Mouse (Mus musculus): ENCODE results near the gene Hmg20a. TPM values are rescaled to one million over a fixed set of nuclear protein-coding genes. Genes with fewer than 3 reads are reported as not detected.
"Not testable (repeated sequence)": the region's sequence is repeated elsewhere in the genome, so short reads cannot be mapped to it uniquely, and the experiment has no call there.

The Hmg20a gene
- total RNA-seq (2021): 10 to 100 TPM; 33.0 to 46.5 TPM
- long read RNA-seq, experiment 1, partial matches to known transcripts: 15 of 32 reads
- long read RNA-seq, experiment 1, other reads (novel, unspliced or antisense): 11 of 32 reads
- long read RNA-seq, experiment 2, transcript Hmg20a-201 (10 exons, 3,778 nt): major isoform, 5 of 17 reads
- long read RNA-seq, experiment 2, partial matches to known transcripts: 5 of 17 reads
- long read RNA-seq, experiment 2, other reads (novel, unspliced or antisense): 5 of 17 reads

DNA sequence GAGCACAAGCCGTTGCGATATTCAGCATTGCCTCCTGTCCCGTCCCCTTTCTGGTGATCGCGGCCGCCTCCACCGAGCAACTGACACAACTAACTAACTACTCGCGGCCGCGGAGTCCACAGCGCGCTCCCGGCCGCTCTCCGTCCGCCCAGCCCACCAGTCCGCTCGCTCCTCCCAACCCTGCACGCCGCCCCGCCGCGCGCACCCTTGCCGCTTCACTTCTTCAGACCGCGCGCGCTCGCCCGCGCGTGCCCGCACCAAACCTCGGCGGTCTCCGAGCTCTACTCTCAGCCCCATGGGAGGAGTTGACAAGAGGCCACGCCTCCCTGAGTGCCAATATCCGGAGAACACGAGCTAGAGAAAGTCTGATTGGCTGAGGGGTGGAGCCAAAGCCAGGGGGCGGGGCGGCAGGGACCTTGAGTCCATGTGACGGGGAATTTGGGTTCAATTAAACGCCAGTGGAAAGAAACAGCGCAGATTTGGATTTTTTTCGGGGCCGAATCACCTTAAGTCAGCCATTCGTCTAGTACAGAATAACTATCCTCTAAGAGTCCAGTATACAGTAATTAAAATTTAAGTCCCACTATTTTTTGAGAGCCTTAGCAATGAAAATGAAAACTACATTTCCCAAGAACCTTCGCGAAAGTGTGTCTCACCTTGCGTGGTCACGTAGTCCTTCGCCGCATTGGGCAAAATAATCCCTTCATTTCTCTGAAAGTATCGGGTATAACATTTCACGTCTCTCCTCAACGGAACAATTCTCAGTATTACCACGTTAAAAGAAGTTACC, at the start of gene Hmg20a, which contains the start of gene Peak1:
Gene Hmg20a (plus strand): TSS at position 662 of the 790 bp plus-strand sequence.
Gene Peak1 (minus strand): TSS at position 120 of the 790 bp plus-strand sequence.
- DNase-seq: peak; percentile 100

DNA sequence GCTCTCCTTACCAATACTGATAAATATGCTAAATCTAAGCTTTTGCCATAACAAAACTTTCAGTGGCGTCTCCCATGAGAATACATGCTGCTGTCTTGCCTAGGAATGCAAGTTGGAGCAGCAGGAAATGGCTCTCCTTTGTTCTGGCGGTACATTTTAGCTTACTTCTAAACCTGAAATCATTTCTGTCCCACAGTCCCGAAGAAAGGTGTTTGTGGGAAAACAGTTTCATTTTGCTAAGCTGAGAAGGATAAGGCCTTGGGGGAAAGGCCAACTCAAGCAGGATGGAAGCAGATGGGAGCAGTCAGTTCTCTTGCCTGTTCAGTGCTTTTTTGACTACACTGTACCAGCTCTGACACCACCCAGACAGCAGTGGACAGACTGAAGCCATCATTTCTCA, 49.6 kb upstream of the Hmg20a start:
- no peak for DNase-seq

- DNase-seq: peak; percentile 21
Measured at GRCm38 (mm10) chr9:56370710-56371109, 47.7 kb upstream of the Hmg20a start.

DNA sequence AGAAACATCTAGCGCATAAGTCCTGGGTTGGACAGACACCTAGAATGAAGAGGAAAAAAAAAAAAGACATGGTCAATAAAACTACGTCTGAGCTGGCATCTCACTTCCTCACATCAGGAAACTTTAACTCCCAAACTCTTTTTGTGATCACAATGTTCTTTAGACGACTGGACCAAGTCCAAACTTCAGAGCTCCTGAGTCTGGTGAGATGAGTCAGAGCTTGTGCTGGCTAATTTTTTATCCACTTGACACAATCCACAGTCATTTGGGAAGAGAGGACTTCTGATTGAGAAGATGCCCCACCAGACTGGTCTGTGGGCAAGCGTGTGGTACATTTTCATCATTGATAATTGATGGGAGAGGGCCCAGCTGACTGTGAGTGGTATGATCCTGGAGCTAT, 44.0 kb upstream of the Hmg20a start:
- peak; percentile 21 for DNase-seq

DNA sequence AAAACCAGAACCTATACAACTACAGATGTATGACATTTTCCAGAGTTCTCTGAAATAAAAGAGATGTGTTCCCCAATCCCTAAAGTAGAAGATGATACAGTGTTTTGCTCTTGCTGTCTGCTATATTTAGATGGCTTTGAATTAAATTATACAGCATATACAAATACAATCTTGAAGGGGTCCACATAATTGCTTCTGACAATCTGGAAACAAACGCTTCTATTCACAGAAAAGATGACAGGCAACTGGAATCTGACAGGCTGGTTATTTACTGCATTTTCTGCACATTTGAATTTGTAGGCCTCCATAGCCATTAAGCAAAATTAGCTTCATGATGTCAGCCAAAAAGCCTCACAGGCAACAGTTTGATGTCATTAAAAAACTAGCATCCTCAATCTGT, 35.6 kb upstream of the Hmg20a start:
- DNase-seq: no peak

DNA sequence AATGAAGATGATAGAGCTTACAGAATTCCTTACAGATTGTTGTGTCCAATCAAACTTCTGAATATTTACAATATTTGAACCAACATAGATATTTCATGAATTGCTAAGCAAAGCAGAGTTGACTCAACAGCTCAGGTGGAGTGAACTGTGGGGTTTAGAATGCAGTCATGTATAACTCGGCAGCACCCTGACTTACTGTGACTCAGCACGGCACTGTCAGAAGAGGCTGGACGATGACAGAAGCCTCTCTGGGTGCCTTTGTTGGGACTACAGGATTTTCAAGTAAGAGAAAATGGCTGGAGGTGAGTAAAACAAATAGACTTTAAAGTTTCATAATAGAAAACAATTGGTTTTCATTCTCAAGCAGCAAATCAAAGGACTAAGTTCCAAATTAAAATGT, 25.6 kb upstream of the Hmg20a start:
- DNase-seq: no peak

DNA sequence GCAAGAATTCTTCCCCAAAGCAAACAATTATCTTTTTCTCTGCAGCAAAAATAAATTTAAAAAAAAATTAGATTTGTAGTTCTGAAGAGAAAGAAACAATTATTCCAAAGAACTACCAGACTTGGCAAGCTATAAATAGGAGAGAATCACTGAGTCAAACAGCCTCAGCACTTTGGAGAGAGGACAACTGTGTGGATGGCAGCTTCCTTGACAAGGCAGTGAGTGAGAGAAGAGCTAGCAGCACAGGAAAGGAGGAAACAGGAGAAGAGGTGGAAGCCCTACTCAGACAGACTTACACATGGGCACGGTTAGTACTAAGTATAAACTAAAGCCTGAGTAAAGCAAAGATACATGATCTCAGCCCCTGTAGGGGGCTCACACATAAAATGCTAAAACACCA, 22.1 kb upstream of the Hmg20a start:
- DNase-seq: no peak

- DNase-seq: no peak
Measured at GRCm38 (mm10) chr9:56404619-56405018, 13.8 kb upstream of the Hmg20a start.

GRCm38 (mm10) chr9:56409928-56410327, 8.5 kb upstream of the Hmg20a start:
- DNase-seq: no peak

GRCm38 (mm10) chr9:56412716-56413115, 5.7 kb upstream of the Hmg20a start:
- DNase-seq: no peak

DNA sequence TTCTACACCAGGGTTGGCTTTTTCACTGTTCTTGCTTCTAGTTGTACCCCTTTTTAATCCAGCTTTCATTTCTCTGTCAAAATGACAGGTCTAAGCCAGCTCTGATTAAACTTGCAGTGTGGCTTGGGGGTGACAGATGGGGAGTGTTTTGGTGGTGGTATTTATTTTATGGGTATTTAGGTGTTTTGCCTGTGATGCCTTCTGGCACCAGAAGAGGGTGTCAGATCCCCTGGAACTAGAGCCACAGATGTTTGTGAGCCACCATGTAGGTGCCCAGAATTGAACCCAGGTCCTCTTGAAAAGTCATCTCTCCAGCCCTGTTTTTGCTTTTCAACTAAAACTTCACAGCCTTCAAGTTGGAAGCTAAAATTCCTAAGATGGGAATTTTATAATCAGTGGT, 4.1 kb upstream of the Hmg20a start:
- DNase-seq: no peak

DNA sequence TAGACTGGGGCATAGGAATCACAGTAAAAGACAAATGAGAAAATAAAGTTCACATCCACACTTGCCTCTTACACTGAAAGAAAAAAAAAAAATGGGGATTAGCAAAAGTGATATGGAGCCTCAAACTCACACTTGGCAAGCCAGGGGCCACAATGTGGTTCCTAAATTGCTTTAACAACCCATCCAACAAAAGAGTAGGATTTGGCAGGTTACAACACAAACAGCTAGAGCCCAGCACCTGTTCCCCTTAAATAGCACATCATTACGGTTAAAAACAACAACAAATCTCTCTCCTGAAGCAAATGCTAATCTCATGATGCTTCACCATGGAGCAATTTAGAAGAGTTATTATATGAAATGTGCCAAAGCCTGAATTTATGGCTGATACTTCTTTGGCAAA, 3.0 kb upstream of the Hmg20a start:
- no peak for DNase-seq

- DNase-seq: no peak
Measured at GRCm38 (mm10) chr9:56415935-56416607, 2.3 kb upstream of the Hmg20a start.

- peak; percentile 91 for DNase-seq
Measured at GRCm38 (mm10) chr9:56417415-56417947, 928 bp upstream of the Hmg20a start.

- DNase-seq: peak; percentile 83
Measured at GRCm38 (mm10) chr9:56418738-56419239, 380 bp downstream of the Hmg20a start.

DNA sequence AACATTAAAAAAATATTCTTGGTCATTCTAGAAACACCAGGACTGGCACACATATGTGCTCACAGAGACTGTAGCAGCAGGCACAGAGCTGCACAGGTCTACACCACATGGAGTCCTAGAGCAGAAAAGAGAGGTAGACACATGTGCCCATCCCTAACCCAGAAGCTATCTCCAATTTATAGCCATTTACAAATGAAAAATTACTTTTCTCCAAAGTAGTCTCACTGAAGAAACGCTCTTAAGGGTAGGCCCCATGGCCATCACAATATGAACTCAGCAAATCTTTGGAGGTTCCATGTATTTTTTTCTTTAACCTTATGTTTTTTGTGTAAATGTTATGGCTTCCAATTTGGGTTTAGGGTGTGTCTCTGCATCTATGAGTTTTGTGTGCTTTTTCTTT, 1.8 kb downstream of the Hmg20a start:
- no peak for DNase-seq

GRCm38 (mm10) chr9:56420892-56421601, 2.6 kb downstream of the Hmg20a start:
- DNase-seq: no peak

GRCm38 (mm10) chr9:56421991-56422390, 3.6 kb downstream of the Hmg20a start:
- DNase-seq: no peak

DNA sequence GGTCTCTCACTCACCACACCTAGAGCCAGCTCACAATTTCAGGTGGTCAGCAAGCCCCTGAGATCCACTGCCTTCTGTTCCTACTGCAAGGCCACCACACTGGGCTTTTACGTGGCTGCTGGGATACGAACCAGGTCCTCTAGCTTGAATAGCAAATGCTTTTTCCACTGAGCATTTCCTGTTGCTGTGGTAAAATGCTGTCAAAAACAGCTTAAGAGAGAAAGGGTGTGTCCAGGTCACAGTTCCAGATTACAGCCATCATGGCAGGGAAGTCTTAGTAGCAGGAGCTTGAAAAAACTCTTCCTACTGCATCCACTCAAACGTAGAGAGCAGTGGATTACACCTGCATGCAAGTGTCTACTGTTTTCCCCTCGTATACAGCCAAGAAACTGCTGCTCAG, 6.5 kb downstream of the Hmg20a start:
- DNase-seq: no peak

DNA sequence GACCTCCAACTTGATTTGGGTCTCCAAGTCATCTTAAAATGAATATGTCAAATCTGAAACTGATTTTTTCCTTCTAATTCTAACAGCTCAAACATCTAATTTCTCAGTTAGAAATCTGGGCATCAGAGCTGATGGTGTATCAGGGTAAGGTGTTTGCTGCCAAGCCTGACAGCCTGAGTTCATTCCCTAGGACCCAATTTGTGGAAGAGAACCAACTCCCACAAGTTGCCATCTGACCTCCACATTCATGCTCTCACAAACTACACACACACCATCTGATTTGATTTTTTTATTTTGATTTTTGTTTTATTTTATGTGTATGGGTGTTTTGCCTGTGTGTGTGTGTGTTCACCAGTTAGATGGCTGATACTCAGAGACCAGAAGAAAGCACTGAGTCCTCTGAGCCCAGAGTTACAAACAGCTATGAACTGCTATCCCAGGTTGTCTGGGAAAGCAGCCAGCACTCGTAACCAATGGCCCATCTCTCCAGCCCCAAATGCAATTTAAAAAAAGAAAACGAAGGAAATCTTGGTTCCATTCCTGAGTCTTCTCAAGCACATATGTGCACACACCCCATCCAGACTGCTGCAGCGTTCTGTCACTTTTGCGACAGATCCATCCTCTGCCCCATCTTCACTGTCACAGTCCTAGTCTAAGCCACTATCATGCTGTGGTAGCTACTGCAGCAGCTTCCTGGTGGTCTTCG, 17.6 kb downstream of the Hmg20a start:
- DNase-seq: no peak

GRCm38 (mm10) chr9:56437300-56437892, 19.0 kb downstream of the Hmg20a start:
- DNase-seq: not testable (repeated sequence)

Measured in adrenal gland, postnatal 10 days (tissue).